Mouse (Mus musculus): ENCODE results near the gene 6030468B19Rik.
"Not testable (repeated sequence)": the region's sequence is repeated elsewhere in the genome, so short reads cannot be mapped to it uniquely, and the experiment has no call there.

The 6030468B19Rik gene

GRCm38 (mm10) chr11:117828888-117829604 lies 31.6 kb downstream of the 6030468B19Rik start:
- no peak for DNase-seq (ENCODE audit: low spot score in 2 of 2)

GRCm38 (mm10) chr11:117829671-117830215 lies 32.3 kb downstream of the 6030468B19Rik start:
- no peak for DNase-seq (ENCODE audit: low spot score in 2 of 2)

GRCm38 (mm10) chr11:117830401-117830800 lies 32.9 kb downstream of the 6030468B19Rik start:
- DNase-seq (ENCODE audit: low spot score in 2 of 2): no peak

- DNase-seq (ENCODE audit: low spot score in 2 of 2): peak in 1 of 2 experiments; percentile 54
Measured at GRCm38 (mm10) chr11:117832086-117832969, 34.9 kb downstream of the 6030468B19Rik start.

GRCm38 (mm10) chr11:117833509-117833908 lies 36.0 kb downstream of the 6030468B19Rik start:
- not testable (repeated sequence) for DNase-seq (ENCODE audit: low spot score in 2 of 2)

- DNase-seq (ENCODE audit: low spot score in 2 of 2): no peak
Measured at GRCm38 (mm10) chr11:117834086-117834485, 36.6 kb downstream of the 6030468B19Rik start.

- peak in 1 of 2 experiments; percentile 37 for DNase-seq (ENCODE audit: low spot score in 2 of 2)
Measured at GRCm38 (mm10) chr11:117836306-117836705, 38.8 kb downstream of the 6030468B19Rik start.

- no peak for DNase-seq (ENCODE audit: low spot score in 2 of 2)
Measured at GRCm38 (mm10) chr11:117838572-117838971, 41.1 kb downstream of the 6030468B19Rik start.

- DNase-seq (ENCODE audit: low spot score in 2 of 2): no peak
Measured at GRCm38 (mm10) chr11:117839021-117839420, 41.6 kb downstream of the 6030468B19Rik start.

GRCm38 (mm10) chr11:117840910-117841309 lies 43.5 kb downstream of the 6030468B19Rik start:
- DNase-seq (ENCODE audit: low spot score in 2 of 2): no peak

- no peak for DNase-seq (ENCODE audit: low spot score in 2 of 2)
Measured at GRCm38 (mm10) chr11:117843434-117843833, 46.0 kb downstream of the 6030468B19Rik start.

- DNase-seq (ENCODE audit: low spot score in 2 of 2): no peak
Measured at GRCm38 (mm10) chr11:117844997-117845396, 47.5 kb downstream of the 6030468B19Rik start.

GRCm38 (mm10) chr11:117845651-117846050 lies 48.2 kb downstream of the 6030468B19Rik start:
- no peak for DNase-seq (ENCODE audit: low spot score in 2 of 2)

- DNase-seq (ENCODE audit: low spot score in 2 of 2): no peak
Measured at GRCm38 (mm10) chr11:117846640-117847039, 49.2 kb downstream of the 6030468B19Rik start.

- DNase-seq (ENCODE audit: low spot score in 2 of 2): no peak
Measured at GRCm38 (mm10) chr11:117847593-117848215, 50.2 kb downstream of the 6030468B19Rik start.

GRCm38 (mm10) chr11:117848271-117848984 lies 51.0 kb downstream of the 6030468B19Rik start:
- no peak for DNase-seq (ENCODE audit: low spot score in 2 of 2)

- peak; percentile 90 to 93 for DNase-seq (ENCODE audit: low spot score in 2 of 2)
Measured at GRCm38 (mm10) chr11:117848985-117849671, 51.7 kb downstream of the 6030468B19Rik start, which contains the start of gene Birc5. Gene Birc5 (plus strand): TSS chr11:117849251.

- DNase-seq (ENCODE audit: low spot score in 2 of 2): no peak
Measured at GRCm38 (mm10) chr11:117852875-117853274, 55.4 kb downstream of the 6030468B19Rik start.

- no peak for DNase-seq (ENCODE audit: low spot score in 2 of 2)
Measured at GRCm38 (mm10) chr11:117854241-117854640, 56.8 kb downstream of the 6030468B19Rik start.

GRCm38 (mm10) chr11:117855360-117855759 lies 57.9 kb downstream of the 6030468B19Rik start:
- no peak for DNase-seq (ENCODE audit: low spot score in 2 of 2)
